Mouse (Mus musculus): ENCODE results near the gene Trim8.

Gene Trim8

DNA sequence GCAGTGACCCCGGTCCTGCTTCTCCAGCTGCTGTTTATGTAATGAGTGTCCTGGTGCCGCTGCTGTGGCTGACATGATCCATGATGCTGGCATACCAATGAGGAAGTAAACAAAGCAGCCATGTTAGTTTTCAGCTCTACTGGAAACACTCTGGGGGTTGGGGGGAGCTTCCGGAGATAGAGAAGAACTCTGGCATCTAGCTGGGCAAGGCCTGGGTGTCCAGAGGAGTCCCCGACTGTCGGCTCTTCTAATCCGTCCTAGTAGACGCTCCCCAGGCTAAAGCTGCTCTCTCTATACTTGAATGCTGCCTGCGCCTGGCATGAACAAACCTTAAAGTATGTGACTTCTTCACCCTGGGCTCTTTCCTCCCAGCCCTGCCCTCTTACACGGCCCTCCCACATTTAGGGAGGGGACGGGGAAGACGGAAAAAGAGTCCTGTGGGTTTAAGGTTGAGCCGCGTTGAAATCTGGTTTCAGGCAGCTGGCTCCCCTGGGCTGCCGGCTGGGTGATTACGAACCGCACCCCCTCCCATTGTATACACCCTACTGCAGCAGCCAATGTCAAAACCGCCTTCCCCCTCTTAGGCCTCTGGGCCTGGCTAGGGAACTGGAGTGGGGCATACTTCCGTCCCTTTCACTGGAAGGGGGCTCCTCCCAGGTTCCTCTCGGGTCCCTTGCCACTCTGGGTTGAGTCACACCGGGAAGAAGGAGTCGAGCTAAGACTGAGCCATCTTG lies 2.0 kb downstream of the Trim8 start:
- no peak for ATAC-seq (ENCODE audit: insufficient number of reproducible peaks, low FRiP score, low TSS enrichment)

DNA sequence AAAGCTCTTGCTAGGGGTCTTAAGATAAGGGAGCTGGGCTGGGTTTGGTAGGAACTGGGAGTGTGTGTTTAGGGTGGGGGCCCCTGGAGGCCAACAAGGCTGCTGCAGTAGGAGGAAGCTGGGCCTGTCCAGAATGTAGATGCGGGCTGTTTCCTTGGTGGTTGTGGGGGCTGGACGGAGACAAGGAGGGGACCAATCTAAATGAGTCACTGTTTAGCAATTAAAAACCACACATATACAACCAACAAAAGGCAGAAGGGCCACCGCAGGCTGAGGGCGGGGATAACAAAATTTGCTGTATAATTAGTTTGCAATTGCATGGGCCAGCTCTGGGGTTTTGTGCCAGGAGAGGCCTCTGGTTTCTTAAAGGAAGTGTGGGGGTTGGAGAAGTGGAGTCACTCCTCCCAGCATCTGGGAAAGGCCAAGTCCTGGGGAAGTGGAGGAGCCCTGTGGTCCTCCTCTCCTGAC lies 2.6 kb downstream of the Trim8 start:
- no peak for ATAC-seq (ENCODE audit: insufficient number of reproducible peaks, low FRiP score, low TSS enrichment)

DNA sequence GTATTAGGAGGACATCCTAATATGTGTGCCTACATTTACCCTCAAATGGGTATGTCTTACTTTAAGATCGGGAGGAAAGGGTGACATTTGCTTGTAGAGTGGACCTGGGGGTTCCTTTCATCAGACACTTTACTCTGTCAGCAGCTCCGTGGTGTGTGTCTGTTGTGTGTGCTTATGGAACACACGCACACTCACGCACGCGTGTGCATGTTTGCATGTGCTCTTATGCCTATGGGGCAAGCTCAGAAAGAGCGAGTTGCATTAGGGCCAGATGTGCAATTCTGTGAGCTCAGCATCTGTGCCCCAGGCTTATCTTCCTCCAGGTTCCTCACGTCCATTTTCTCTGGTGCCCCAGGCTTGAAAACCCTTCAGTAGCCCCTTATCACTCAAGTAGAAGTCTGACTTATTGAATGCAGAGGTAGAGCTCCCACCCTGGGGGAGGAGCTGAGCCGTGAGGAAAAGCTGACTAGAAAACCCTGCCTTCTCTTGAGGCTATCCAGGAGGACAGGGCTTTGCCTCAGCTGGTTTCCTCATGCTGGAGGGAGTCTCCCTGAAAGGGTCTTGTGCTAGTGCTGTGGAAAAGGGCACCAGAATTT lies 3.4 kb downstream of the Trim8 start:
- no peak for ATAC-seq (ENCODE audit: insufficient number of reproducible peaks, low FRiP score, low TSS enrichment)

DNA sequence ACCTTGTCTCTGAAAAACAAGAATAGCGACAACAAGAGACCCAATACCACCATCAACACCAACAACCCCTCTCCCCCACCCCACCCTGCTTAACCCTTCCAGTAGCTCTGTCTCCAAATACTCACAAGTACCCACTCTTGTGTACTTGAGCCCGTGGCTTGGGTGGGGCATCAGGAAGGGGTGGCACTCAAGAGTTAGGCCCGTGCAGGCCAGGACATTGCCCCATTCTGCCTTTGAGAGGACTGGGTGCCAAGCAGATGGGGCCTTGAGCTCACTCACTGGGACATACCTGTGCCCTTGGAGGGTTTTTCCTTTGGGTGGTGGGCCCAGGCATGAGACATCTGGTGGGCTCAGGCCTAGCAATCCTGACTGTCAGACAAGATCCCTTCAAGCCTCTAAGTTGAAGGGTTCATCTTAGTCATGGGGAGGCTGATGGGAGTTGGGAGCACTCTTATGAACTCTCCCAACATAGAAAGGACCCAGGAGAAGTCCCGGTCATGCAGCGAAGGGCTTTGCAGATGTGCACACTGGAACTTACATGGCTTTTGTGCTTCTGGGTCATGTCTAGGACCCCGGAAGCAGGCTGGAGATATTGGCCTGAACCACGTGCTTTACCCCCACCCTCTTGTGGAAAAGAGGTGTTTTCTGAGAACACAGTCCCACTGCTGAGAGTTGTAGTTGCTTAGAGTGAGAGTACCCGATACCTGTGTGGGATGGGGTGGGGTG lies 4.3 kb downstream of the Trim8 start:
- ATAC-seq (ENCODE audit: insufficient number of reproducible peaks, low FRiP score, low TSS enrichment), result no peak

DNA sequence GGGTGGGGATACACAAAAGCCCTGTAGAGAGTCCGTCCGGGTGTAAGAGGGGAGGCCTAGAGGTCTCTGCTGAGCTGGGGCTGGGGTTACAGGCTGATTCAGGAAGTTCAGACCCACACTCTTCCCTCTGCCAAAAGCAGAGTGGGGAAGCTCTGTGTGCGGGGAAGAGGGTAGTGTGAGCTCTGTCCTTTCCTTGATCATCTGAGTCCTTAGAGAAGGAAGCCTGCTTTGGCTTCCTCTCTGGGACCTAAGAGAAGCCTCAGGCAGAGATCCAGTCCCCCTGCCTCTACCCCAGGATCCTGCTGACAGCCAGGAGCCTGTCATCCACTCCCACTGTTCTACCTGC lies 4.8 kb downstream of the Trim8 start:
- no peak for ATAC-seq (ENCODE audit: insufficient number of reproducible peaks, low FRiP score, low TSS enrichment)

DNA sequence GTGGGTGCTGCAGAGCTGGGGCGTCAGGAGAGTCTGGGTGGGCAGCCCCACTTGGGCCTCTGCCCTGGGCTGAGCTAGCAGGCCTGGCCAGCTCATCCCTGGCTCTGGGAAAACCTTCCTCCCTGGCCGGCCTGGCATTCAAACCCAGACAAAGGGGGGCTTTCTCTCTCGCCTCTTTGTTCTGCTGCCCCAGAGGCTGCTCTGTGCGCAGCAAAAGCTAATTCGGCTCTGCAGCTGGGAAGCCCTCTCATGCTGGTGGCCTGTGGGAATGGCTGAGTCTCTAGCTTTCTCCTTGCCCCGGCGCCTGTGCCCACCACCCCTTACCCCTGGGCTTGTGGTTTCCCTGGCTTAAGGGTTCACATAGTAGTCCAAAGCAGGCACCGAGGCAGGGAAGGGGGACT lies 5.7 kb downstream of the Trim8 start:
- ATAC-seq (ENCODE audit: insufficient number of reproducible peaks, low FRiP score, low TSS enrichment), result no peak

DNA sequence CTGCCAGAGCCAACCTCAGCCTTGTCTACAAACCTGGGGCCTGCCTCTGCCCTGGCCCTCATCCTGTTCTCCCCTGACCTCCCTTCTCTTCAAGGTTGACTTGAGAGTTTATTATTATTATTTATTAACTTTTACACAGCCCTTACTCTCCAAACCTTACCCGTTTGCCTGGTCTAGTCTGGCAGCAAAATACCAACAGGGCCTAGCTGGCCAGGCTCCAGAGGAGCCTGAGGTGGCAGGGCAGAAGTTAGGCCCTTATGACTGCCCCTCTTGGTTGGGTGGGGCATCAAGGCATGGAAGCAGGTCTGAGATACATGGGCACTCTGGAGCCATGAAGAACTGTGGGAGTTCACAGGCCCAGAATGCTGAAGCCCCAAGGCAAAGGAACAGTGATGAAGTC lies 6.3 kb downstream of the Trim8 start:
- ATAC-seq (ENCODE audit: insufficient number of reproducible peaks, low FRiP score, low TSS enrichment), result no peak

DNA sequence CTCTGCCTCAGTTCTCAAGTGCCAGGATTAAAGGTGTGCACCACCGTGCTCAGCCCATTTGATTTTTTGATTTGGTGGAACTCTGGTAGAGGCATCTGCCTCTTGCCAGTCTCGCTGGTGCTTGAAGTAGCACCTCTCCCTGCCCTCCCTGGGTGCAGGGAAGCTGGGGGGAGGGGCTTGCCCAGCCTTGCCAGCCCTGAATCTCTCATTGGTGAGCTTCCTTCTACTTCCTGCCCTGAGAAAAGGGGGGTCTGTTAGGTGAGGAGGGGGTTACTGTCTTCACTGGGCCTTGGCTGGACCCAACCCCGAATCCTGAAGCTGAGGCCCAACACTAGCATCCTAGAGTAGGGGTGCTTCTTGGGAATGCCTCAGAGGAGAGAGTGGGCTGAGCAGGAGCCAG lies 7.2 kb downstream of the Trim8 start:
- ATAC-seq (ENCODE audit: insufficient number of reproducible peaks, low FRiP score, low TSS enrichment), result no peak

DNA sequence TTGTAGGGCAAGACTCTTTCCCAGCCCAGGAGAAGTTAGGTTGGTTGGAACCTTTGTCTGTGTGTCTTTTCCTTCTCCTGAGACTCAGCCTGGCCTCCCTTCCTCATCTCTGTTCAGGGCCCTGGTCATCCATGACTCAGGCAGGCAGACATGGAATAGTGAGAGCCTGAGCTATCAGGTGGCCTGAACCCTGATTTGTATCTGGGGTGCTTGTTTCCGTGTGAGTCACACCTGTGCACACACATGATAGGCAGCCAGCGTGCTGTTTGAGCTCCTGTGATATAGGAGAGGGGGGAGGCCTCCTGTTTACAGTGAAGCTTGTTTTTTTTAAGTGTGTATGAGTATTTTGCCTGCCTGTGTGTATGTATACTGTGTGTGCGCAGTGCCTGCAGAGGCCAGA lies 7.7 kb downstream of the Trim8 start:
- no peak for ATAC-seq (ENCODE audit: insufficient number of reproducible peaks, low FRiP score, low TSS enrichment)

DNA sequence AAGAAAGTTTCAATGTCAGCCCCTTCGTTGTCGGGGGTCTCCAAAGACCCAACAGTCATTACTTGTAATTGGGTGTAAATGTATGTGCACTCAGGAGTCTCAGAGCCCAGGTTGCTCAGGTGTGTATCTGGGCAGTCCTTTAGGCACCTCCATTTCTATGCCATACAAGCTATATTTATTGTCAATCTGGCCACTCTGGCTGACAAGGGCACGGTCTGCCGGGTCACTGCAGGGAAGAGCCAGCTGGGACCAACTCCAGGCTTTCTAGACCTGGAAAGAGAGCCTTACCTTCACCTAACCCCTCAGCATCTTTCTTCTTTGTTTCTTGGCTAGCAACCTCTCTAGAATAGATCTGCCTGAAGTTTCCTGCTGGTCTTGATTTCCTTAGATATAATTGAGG lies 8.2 kb downstream of the Trim8 start:
- ATAC-seq (ENCODE audit: insufficient number of reproducible peaks, low FRiP score, low TSS enrichment), result no peak

DNA sequence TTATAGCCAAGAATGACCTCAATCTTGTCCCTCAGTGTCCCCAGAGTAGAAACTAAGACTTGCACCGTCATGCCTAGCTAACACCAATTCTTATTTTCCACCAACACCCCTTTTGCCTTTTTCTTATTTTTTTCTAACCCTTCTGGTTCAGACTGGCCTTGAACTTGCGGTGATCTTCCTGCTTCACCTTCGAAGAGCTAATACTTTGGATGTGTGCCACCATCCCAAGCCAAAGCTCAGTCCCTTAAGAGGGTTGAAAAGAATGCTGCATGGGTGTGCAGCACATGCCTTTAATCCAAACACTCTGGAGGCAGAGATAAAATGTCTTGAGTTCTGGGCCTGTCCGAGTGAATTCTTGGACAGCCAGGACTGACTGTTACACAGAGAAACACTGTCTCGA lies 8.9 kb downstream of the Trim8 start:
- ATAC-seq (ENCODE audit: insufficient number of reproducible peaks, low FRiP score, low TSS enrichment), result no peak

DNA sequence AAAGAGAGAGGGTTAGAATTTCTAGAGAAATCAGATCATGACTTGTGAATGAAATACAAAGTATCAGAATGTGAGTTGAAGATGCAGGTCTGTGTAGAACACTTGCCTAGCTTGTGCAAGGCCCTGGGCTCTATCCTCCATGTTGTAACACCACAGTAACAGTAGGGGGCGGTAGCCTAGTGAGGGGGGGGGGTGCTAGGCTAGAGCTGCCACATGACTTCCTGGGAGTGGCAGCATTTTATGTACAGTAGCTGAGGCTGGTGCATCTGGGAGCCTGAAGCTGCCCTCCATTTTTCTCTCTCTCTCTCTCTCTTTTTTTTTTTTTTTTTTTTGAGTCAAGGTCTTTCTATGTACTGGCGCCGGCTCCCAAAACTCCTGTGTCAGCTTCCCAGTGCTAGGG lies 9.3 kb downstream of the Trim8 start:
- no peak for ATAC-seq (ENCODE audit: insufficient number of reproducible peaks, low FRiP score, low TSS enrichment)

DNA sequence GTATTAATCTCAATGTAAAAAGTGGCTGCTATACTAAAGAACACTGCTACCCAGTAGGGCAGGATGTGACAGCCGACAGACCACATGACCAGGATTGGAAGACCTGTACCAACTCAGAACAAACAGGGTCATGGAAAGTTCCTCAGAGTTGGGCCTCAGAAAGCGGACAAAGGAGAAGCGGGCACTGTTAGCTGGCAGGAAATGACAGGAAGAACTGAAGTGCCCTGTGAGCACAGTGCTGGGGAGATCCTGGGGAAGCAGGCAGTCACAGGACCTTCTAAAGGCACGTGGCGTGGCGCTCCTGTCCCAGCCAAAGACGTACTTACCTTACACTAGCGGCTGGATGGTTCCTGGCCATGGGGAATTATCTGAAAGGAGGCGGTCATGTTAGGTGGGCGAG lies 9.8 kb downstream of the Trim8 start:
- ATAC-seq (ENCODE audit: insufficient number of reproducible peaks, low FRiP score, low TSS enrichment), result no peak

DNA sequence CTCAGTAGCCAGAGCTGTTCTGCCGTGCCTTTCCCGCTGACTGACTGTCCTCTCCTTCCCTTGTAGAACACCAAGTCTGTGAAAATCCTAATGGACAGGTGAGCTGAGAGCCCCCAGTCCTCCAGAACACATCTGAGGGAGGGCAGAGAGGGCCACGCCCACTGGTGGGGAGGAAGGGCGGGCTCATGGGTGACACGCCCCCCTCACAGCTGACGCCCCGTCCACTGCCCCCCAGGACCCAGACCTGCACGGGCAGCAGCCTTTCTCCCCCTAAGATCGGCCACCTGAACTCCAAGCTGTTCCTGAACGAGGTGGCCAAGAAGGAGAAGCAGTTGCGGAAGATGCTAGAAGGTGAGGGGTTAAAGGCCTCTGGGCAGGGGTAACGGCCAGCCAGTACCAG lies 12.9 kb downstream of the Trim8 start:
- ATAC-seq (ENCODE audit: insufficient number of reproducible peaks, low FRiP score, low TSS enrichment), result no peak

DNA sequence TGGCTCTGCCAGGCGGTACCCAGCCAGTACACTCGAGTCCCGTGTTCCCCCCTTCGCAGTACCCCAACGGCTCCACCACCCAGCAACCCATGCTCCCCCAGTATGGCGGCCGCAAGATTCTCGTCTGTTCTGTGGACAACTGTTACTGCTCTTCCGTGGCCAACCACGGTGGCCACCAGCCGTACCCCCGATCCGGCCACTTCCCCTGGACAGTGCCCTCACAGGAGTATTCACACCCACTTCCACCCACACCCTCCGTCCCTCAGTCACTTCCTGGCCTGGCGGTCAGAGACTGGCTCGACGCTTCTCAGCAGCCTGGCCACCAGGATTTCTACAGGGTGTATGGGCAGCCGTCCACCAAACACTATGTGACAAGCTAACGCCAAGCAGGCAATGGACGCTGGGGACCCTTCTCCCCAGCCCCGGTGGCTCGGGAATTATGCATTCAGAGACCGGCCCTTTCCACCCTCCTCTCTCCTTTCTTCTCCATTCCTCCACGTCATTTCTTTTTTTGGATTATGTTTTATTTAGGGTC lies 13.9 kb downstream of the Trim8 start:
- ATAC-seq (ENCODE audit: insufficient number of reproducible peaks, low FRiP score, low TSS enrichment), result no peak

DNA sequence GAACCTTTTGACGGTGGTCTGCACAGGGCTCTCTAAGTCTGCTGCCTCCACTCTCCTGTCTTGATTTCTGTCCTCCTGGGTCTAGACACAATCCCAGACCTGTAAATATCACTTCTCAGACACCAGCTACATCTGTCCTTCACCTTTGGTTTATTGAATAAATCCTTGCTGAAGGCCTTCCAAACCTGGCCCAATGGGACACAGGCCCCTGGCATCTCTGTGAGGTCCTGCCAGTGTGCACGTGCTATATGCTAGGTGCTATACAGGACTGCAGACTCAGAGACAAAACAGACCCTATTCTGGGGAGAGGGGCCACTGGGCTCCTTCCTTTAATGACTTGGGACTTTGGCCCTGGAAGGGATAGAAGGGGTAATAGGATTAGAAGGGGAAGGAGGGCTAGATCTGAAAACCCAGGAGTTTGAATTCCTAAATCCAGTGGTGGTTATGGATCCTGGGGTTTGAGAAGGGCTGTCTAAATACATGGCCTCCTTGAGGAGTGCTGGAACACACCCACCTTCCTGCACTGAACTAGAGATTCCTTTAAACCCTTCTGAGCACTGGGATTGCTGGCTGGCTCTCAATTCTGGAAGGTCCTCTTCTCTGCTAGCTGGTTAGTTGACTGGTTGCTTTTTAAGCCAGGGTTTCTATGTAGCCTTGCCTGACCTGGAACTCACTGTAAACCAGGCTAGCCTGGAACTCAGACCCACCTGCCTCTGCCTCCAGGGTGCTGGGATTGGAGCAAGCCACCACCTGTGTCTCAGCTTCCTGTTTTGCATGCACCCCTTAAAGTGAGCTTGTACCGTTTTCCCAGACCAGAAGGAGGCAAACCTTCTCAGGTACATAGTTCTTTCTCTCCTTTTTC lies 15.4 kb downstream of the Trim8 start:
- no peak for ATAC-seq (ENCODE audit: insufficient number of reproducible peaks, low FRiP score, low TSS enrichment)

DNA sequence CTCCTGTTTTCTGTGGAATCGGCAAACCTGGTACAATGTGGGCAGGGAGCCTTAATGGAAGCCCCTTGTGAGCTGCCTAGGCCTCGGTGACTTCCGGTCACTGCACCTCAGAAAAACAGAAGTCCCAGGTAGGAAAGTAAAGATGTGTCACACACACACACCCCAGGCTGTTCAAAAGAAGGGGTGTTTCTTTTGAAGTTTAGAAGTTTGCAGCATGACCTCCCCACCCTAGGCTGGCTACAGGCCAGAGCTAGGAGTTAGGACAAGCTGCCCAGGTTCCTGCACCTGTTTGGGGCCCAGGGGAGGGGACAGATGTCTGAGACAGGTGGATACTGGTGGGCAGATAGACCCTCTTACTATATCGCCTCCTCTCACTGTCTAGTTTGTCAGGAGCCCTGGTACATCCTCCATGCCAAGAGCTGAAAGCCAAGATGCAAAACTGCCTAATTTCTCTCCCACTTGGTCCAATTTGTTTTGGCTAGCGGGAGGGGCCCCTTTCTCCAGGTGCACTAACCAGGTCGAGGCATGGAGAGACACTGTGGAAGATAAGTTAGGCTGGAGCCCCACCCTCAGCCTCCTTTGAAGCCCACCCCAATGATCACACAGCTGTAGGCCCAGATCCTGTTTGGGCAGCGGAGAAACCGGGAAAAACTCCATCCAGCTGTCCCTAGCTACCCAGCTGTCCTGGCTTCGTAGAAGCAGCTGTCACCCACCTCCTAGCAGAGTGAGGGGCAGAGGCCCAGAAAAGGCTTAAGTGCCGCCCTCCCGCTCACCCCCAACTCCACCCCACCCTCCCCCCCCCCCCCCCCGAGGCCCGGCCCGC lies 16.2 kb downstream of the Trim8 start:
- no peak for ATAC-seq (ENCODE audit: insufficient number of reproducible peaks, low FRiP score, low TSS enrichment)

DNA sequence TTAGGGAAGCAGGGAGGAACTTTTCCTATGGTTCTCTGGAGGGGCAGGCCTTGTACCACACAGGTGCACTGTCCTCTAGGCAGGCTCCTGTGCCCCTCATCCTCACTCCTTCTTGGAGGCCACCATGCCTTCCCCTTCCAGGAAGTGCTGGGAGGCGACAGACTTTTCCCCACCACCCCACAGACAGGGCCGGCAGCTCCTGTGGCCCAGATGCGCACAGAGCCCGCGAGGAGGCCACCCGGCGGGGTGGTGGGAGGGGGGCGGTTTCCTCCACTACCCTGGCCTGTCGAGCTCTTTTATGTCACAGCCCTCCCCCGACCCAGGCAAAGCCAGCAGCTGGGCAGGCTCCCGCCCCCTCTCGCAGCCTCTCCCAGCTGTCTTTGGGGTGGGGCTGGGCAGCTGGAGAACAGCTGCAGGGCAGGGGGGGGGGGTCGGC lies 16.9 kb downstream of the Trim8 start:
- ATAC-seq (ENCODE audit: insufficient number of reproducible peaks, low FRiP score, low TSS enrichment), result no peak

DNA sequence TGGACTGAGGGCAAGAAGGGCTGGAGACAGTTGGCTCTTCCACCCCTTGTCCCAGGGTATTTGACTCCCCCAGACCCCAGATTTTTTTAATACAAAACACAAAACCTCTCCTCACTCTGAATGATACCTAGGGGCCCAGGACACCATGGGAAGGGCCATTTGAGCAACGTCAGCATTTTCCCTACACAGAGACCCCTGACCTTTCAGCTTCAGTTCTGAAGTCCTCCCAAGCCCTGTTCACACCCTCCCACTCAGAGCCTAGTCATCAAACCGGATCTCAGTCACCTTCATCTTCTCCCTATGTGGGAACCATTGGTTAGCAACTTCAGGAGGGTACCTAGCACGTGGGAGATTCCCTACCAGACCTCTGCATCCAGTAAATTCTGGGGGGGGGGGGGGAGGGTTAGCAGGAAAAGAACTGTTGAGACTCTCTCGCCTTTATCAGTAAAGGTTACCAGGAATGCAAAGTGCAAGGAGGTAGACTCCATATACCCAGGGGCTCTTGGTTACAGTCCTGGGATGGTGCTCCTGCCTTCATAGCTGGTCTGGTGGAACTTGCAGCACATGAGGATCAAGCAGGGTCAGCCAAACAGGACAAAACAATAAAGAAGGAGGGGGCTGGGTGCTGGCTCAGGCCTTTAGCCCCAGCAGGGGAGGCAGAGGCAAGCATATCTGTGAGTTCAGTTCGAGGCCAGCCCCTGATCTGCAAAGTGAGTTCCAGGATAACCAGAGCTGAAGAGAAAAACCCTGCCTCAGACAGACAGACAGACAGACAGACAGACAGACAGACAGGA lies 17.5 kb downstream of the Trim8 start:
- no peak for ATAC-seq (ENCODE audit: insufficient number of reproducible peaks, low FRiP score, low TSS enrichment)
